Mouse (Mus musculus): Measurements from ENCODE around the gene Ppp4r1.
A peak's percentile ranks its signal among the peaks of the same experiment; 100 is the strongest.

GRCm38 (mm10) chr17:65864742-65865141 lies 82.4 kb downstream of the Ppp4r1 start:
- TF ChIP-seq CTCF (IDR thresholded peaks at IDR 0.05; ENCODE audit: low read depth) (peak; percentile 76), EP300 (IDR thresholded peaks at IDR 0.05; ENCODE audit: low read depth) (no peak)
